Mouse (Mus musculus) intestine, embryonic 14.5 days (tissue): ENCODE data around the gene Gm37240. TPM values are rescaled to one million over a fixed set of nuclear protein-coding genes. Genes with fewer than 3 reads are reported as not detected.
A peak's percentile ranks its signal among the peaks of the same experiment; 100 is the strongest.

Experiments used
- ATAC-seq: fragments of 200-750 bp; cut with Nextera tagmentation; replicated peaks from 2 replicates; pipeline ENCODE4 v1.8.0; 2017; ENCODE audit warnings: low read depth, moderate number of reproducible peaks, moderate TSS enrichment, moderate library complexity; ENCODE audit not compliant: low FRiP score, low TSS enrichment
- DNase-seq: peaks from one replicate; pipeline ENCODE4 v3.0.0-alpha.2; 2018; ENCODE audit warnings: low spot score
- H3K27ac ChIP-seq: fragments of 300-500 bp; sonication (generic); 2 replicates; pipeline ENCODE4 v1.5.1; 2014; ENCODE audit warnings: low read depth, mild to moderate bottlenecking, control low read depth
- H3K27me3 ChIP-seq: fragments of 300-500 bp; sonication (generic); replicated peaks from 2 replicates; pipeline ENCODE4 v1.6.1; 2014; ENCODE audit warnings: low read length, control low read depth; ENCODE audit not compliant: control insufficient read depth, insufficient read depth
- H3K36me3 ChIP-seq: fragments of 300-500 bp; sonication (generic); 2 replicates; pipeline ENCODE4 v1.6.1; 2014; ENCODE audit warnings: low read length, control low read depth; ENCODE audit not compliant: control insufficient read depth, insufficient read depth
- H3K4me1 ChIP-seq: fragments of 300-500 bp; sonication (generic); replicated peaks from 2 replicates; pipeline ENCODE4 v1.6.1; 2014; ENCODE audit warnings: low read length, control low read depth, mixed read lengths; ENCODE audit not compliant: control insufficient read depth, insufficient read depth
- H3K4me2 ChIP-seq: fragments of 300-500 bp; sonication (generic); 2 replicates; pipeline ENCODE4 v1.6.1; 2014; ENCODE audit warnings: low read length
- H3K4me3 ChIP-seq: fragments of 300-500 bp; sonication (generic); 2 replicates; pipeline ENCODE4 v1.5.1; 2014; ENCODE audit warnings: low read depth, low read length, control low read depth, mixed read lengths
- H3K9ac ChIP-seq: fragments of 300-500 bp; sonication (generic); 2 replicates; pipeline ENCODE4 v1.6.1; 2014; ENCODE audit warnings: mild to moderate bottlenecking, low read length
- H3K9me3 ChIP-seq: fragments of 300-500 bp; sonication (generic); 2 replicates; pipeline ENCODE4 v1.6.1; 2016; ENCODE audit warnings: low read length, control low read depth; ENCODE audit not compliant: control insufficient read depth
- WGBS: fragments of 180-500 bp; shearing (Covaris S2); extraction: QIAGEN DNeasy Blood & Tissue Kit; methylation state at CpG from one replicate; pipeline ENCODE4 v1.1.7; 2014; 5-methylcytosine and 5-hydroxymethylcytosine counted together
- polyA plus RNA-seq: library from polyadenylated mRNA; unstranded; fragments of >200 nt; fragmentation: Nextera tagmentation; extraction: Ambion mirVana; gene quantifications from 2 replicates; pipeline ENCODE4 v1.2.1, GENCODE M21; 2014

The Gm37240 gene
- polyA plus RNA-seq, 1 experiment from 2014 or later: 5.3 TPM

- Histone ChIP-seq H3K27me3 (no peaks in the 10 kb centered on the region), H3K9ac (no peak overlapping the region), H3K4me1 (no peaks in the 10 kb centered on the region), H3K4me2 (no peak overlapping the region), H3K27ac (no peak overlapping the region), H3K9me3 (no peaks in the 10 kb centered on the region), H3K4me3 (no peak overlapping the region), H3K36me3 (no peaks in the 10 kb centered on the region)
- WGBS: 86% methylated on average over 7 of the region's 7 CpGs
- no peak for DNase-seq
- no peak for ATAC-seq
Observed at GRCm38 (mm10) chr3:85713936-85714709, 173.2 kb downstream of the Gm37240 start.

- no peaks in the 10 kb centered on the region for H3K36me3 ChIP-seq
- H3K4me3 ChIP-seq: no peak overlapping the region
- DNase-seq (no peak), ATAC-seq (no peak)
- H3K9ac ChIP-seq: no peak overlapping the region
- H3K4me1 ChIP-seq: no peaks in the 10 kb centered on the region
- no peak overlapping the region for H3K4me2 ChIP-seq
- WGBS: 64% methylated on average over 8 of the region's 8 CpGs
- no peaks in the 10 kb centered on the region for H3K27me3 ChIP-seq
- H3K9me3 ChIP-seq: no peaks in the 10 kb centered on the region
- H3K27ac ChIP-seq: no peak overlapping the region
Observed at GRCm38 (mm10) chr3:85710695-85711094, 176.6 kb downstream of the Gm37240 start.

- H3K36me3 ChIP-seq: no peaks in the 10 kb centered on the region
- no peak overlapping the region for H3K4me3 ChIP-seq
- ATAC-seq (no peak), DNase-seq (no peak)
- no peaks in the 10 kb centered on the region; the same call in 1 of the 2 replicates for H3K4me1 ChIP-seq
- no peak overlapping the region for H3K4me2 ChIP-seq
- H3K9ac ChIP-seq: no peak overlapping the region
- no peak overlapping the region for H3K27ac ChIP-seq
- WGBS: 39% methylated on average over 7 of the region's 7 CpGs
- no peaks in the 10 kb centered on the region for H3K27me3 ChIP-seq
- no peaks in the 10 kb centered on the region for H3K9me3 ChIP-seq
Observed at GRCm38 (mm10) chr3:85707421-85707820, 179.9 kb downstream of the Gm37240 start.

- Histone ChIP-seq H3K4me3 (no peak overlapping the region), H3K4me1 (no peaks in the 10 kb centered on the region; the same call in 1 of the 2 replicates), H3K27ac (no peak overlapping the region), H3K4me2 (no peak overlapping the region), H3K27me3 (no peaks in the 10 kb centered on the region), H3K36me3 (no peaks in the 10 kb centered on the region), H3K9ac (no peak overlapping the region), H3K9me3 (no peaks in the 10 kb centered on the region)
- WGBS: 56% methylated on average over 6 of the region's 6 CpGs
- ATAC-seq (no peak), DNase-seq (no peak)
Observed at GRCm38 (mm10) chr3:85703141-85703882, 184.0 kb downstream of the Gm37240 start.

- Histone ChIP-seq H3K4me1 (no peaks in the 10 kb centered on the region; the same call in 1 of the 2 replicates), H3K36me3 (no peaks in the 10 kb centered on the region), H3K9me3 (no peaks in the 10 kb centered on the region), H3K27me3 (no peaks in the 10 kb centered on the region), H3K4me3 (no peak overlapping the region), H3K4me2 (no peak overlapping the region), H3K27ac (no peak overlapping the region), H3K9ac (no peak overlapping the region)
- DNase-seq (peak; percentile 1), ATAC-seq (no peak)
- WGBS: 89% methylated on average over 4 of the region's 4 CpGs
Observed at GRCm38 (mm10) chr3:85698496-85698895, 188.8 kb downstream of the Gm37240 start.

- Histone ChIP-seq H3K9me3 (no peaks in the 10 kb centered on the region), H3K36me3 (no peaks in the 10 kb centered on the region), H3K27me3 (no peaks in the 10 kb centered on the region), H3K4me3 (no peak overlapping the region), H3K9ac (no peak overlapping the region), H3K27ac (no peak overlapping the region), H3K4me2 (no peak overlapping the region), H3K4me1 (no peaks in the 10 kb centered on the region)
- 87% methylated on average over 3 of the region's 3 CpGs for WGBS
- no peak for DNase-seq
- ATAC-seq: no peak
Observed at GRCm38 (mm10) chr3:85695056-85695455, 192.3 kb downstream of the Gm37240 start.

- Histone ChIP-seq H3K4me3 (no peak overlapping the region), H3K9ac (no peak overlapping the region), H3K9me3 (no peaks in the 10 kb centered on the region), H3K4me1 (no peaks in the 10 kb centered on the region), H3K27ac (no peak overlapping the region), H3K36me3 (no peaks in the 10 kb centered on the region), H3K27me3 (no peaks in the 10 kb centered on the region), H3K4me2 (no peak overlapping the region)
- ATAC-seq (no peak), DNase-seq (no peak)
- WGBS: 50% methylated on average over 3 of the region's 3 CpGs
Observed at GRCm38 (mm10) chr3:85693013-85693412, 194.3 kb downstream of the Gm37240 start.

- Histone ChIP-seq H3K27me3 (no peaks in the 10 kb centered on the region), H3K9ac (no peak overlapping the region), H3K27ac (no peak overlapping the region), H3K4me3 (no peak overlapping the region), H3K9me3 (no peaks in the 10 kb centered on the region), H3K4me2 (no peak overlapping the region), H3K36me3 (no peaks in the 10 kb centered on the region), H3K4me1 (no peaks in the 10 kb centered on the region)
- ATAC-seq (no peak), DNase-seq (no peak)
- 71% methylated on average over 4 of the region's 4 CpGs for WGBS
Observed at GRCm38 (mm10) chr3:85691134-85691533, 196.2 kb downstream of the Gm37240 start.
